Mouse (Mus musculus): Measurements from ENCODE around the gene Lhpp. TPM values are rescaled to one million over a fixed set of nuclear protein-coding genes. Genes with fewer than 3 reads are reported as not detected.
A peak's percentile ranks its signal among the peaks of the same experiment; 100 is the strongest.

The Lhpp gene
- polyA plus RNA-seq, 1 experiment, result 6.5 TPM

DNA sequence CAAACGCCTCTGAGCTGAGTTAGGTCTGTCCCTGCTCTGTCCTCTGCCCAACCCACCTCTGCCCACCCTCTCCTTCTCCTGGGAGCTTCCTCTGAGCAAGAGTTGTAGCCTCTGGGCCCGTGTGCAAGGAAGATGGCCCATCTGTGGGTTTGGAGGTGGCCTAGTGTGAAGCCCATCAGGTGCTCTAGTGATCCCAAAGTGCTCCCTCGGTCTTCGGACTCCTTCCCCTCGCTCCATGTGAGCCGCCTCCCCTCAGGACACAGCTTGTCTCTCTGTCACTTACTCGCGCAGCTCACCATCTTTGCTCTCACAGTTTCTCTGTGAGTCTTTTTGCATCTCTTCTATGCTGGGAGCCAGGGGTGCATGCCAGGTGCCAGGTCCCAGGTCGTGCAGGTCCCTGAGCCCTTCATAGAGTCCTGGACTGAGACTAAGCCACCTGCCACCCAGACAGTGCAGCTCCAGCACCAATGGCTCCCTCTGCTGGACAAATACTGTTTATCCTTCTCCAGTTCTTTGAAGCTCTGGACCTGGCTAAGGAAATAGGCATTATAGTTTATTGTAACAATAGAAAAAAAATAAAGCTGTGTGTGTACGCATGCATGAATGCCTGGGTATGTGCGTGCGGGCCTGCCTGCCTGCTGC is 28.1 kb downstream of the Lhpp start:
- Histone ChIP-seq H3K4me3 (ENCODE audit: insufficient read depth, low read length) (no peak overlapping the region), H3K4me1 (ENCODE audit: control insufficient read depth, insufficient read depth, low read length) (no peaks in the 10 kb centered on the region), H3K27ac (ENCODE audit: insufficient read depth, low read length) (no peak overlapping the region)
- TF ChIP-seq CTCF (IDR thresholded peaks at IDR 0.05; ENCODE audit: borderline replicate concordance, insufficient read depth, low read length), result peak; percentile 73
- no peak for TF ChIP-seq POLR2A (IDR thresholded peaks at IDR 0.05; ENCODE audit: low read depth, low read length)

GRCm38 (mm10) chr7:132640946-132641345 is 30.5 kb downstream of the Lhpp start:
- H3K27ac ChIP-seq (ENCODE audit: insufficient read depth, low read length), result no peak overlapping the region
- TF ChIP-seq CTCF (IDR thresholded peaks at IDR 0.05; ENCODE audit: borderline replicate concordance, insufficient read depth, low read length) (no peak), POLR2A (IDR thresholded peaks at IDR 0.05; ENCODE audit: low read depth, low read length) (no peak)
- no peaks in the 10 kb centered on the region for H3K4me1 ChIP-seq (ENCODE audit: control insufficient read depth, insufficient read depth, low read length)
- no peak overlapping the region for H3K4me3 ChIP-seq (ENCODE audit: insufficient read depth, low read length)

DNA sequence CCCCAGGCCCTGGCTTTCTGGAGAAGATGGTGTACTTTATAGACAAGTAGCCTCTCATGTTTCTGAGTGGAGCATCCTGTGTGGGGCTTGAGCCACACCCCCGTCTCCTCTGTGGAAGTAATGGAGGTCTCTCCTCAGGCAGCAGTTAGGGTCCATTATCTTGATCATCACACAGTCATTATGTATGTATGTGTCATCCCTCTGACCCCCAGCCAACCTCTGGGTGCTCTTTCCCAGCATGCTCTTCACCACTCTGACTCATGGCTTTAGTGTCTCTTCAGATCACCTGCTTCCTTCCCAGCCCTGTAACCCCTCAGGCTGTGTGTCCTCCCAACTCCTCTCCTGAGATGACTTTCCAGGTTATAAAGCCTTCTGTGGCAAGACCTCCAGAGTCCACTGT is 31.2 kb downstream of the Lhpp start:
- H3K27ac ChIP-seq (ENCODE audit: insufficient read depth, low read length), result no peak overlapping the region
- H3K4me3 ChIP-seq (ENCODE audit: insufficient read depth, low read length), result no peak overlapping the region
- H3K4me1 ChIP-seq (ENCODE audit: control insufficient read depth, insufficient read depth, low read length), result no peaks in the 10 kb centered on the region
- no peak for TF ChIP-seq POLR2A (IDR thresholded peaks at IDR 0.05; ENCODE audit: low read depth, low read length)
- no peak for TF ChIP-seq CTCF (IDR thresholded peaks at IDR 0.05; ENCODE audit: borderline replicate concordance, insufficient read depth, low read length)

GRCm38 (mm10) chr7:132644605-132645279 is 34.3 kb downstream of the Lhpp start:
- no peak overlapping the region for H3K4me3 ChIP-seq (ENCODE audit: insufficient read depth, low read length)
- TF ChIP-seq POLR2A (IDR thresholded peaks at IDR 0.05; ENCODE audit: low read depth, low read length), result no peak
- no peak for TF ChIP-seq CTCF (IDR thresholded peaks at IDR 0.05; ENCODE audit: borderline replicate concordance, insufficient read depth, low read length)
- no peak overlapping the region for H3K27ac ChIP-seq (ENCODE audit: insufficient read depth, low read length)
- no peaks in the 10 kb centered on the region for H3K4me1 ChIP-seq (ENCODE audit: control insufficient read depth, insufficient read depth, low read length)

DNA sequence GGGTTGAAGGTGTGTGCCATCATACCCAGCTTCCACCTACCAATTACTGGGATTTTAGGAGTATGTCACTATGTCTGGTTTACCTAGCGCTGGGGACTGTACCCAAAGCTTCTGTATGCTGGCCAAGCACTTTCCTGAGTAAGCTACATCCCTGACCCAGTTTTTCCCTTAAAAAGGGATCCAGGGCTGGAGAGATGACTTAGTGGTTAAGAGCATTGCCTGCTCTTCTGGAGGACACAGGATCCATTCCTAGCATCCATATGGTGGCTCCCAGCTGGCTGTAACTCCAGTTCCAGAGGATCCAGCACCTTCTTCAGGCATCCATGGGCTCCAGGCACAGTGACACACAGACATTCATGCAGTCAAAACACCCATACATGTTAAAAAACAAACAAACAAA is 36.1 kb downstream of the Lhpp start:
- TF ChIP-seq POLR2A (IDR thresholded peaks at IDR 0.05; ENCODE audit: low read depth, low read length), result no peak
- no peak overlapping the region for H3K4me3 ChIP-seq (ENCODE audit: insufficient read depth, low read length)

GRCm38 (mm10) chr7:132654412-132654811 is 44.0 kb downstream of the Lhpp start:
- no peak overlapping the region for H3K27ac ChIP-seq (ENCODE audit: insufficient read depth, low read length)
- TF ChIP-seq CTCF (IDR thresholded peaks at IDR 0.05; ENCODE audit: borderline replicate concordance, insufficient read depth, low read length), result no peak
- no peak for TF ChIP-seq POLR2A (IDR thresholded peaks at IDR 0.05; ENCODE audit: low read depth, low read length)
- no peak overlapping the region for H3K4me3 ChIP-seq (ENCODE audit: insufficient read depth, low read length)
- no peaks in the 10 kb centered on the region for H3K4me1 ChIP-seq (ENCODE audit: control insufficient read depth, insufficient read depth, low read length)

More for the DNA sequence above, 36.1 kb downstream of the Lhpp start:
- Histone ChIP-seq H3K4me1 (ENCODE audit: control insufficient read depth, insufficient read depth, low read length) (no peaks in the 10 kb centered on the region), H3K27ac (ENCODE audit: insufficient read depth, low read length) (no peak overlapping the region)

GRCm38 (mm10) chr7:132656075-132656474 is 45.6 kb downstream of the Lhpp start:
- Histone ChIP-seq H3K4me3 (ENCODE audit: insufficient read depth, low read length) (no peak overlapping the region), H3K27ac (ENCODE audit: insufficient read depth, low read length) (no peak overlapping the region), H3K4me1 (ENCODE audit: control insufficient read depth, insufficient read depth, low read length) (no peaks in the 10 kb centered on the region)
- TF ChIP-seq CTCF (IDR thresholded peaks at IDR 0.05; ENCODE audit: borderline replicate concordance, insufficient read depth, low read length), result peak; percentile 91
- no peak for TF ChIP-seq POLR2A (IDR thresholded peaks at IDR 0.05; ENCODE audit: low read depth, low read length)

DNA sequence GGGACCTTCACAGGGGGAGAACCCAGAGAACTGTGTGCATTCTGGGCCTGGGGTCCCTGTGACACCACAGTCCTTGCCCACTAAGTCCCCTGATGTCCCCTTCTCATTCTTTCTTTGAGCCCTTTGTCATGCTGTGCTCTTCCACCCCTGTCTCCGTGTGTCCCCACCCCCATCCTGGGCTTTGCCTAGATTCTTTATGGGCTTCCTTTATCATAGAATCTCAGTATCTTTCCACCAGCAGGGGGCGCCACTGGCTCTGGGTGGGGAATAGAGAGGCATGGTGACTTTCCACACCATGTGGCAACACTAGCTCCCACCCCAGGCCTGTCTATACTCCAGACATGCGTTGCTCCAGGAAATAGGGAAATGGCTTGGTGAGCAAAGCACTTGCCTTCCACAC is 46.1 kb downstream of the Lhpp start:
- H3K4me1 ChIP-seq (ENCODE audit: control insufficient read depth, insufficient read depth, low read length), result no peaks in the 10 kb centered on the region
- no peak overlapping the region for H3K27ac ChIP-seq (ENCODE audit: insufficient read depth, low read length)
- no peak overlapping the region for H3K4me3 ChIP-seq (ENCODE audit: insufficient read depth, low read length)
- TF ChIP-seq CTCF (IDR thresholded peaks at IDR 0.05; ENCODE audit: borderline replicate concordance, insufficient read depth, low read length), result 0 out of 2 replicates have a peak, but pooled peaks have one; percentile 32
- no peak for TF ChIP-seq POLR2A (IDR thresholded peaks at IDR 0.05; ENCODE audit: low read depth, low read length)

DNA sequence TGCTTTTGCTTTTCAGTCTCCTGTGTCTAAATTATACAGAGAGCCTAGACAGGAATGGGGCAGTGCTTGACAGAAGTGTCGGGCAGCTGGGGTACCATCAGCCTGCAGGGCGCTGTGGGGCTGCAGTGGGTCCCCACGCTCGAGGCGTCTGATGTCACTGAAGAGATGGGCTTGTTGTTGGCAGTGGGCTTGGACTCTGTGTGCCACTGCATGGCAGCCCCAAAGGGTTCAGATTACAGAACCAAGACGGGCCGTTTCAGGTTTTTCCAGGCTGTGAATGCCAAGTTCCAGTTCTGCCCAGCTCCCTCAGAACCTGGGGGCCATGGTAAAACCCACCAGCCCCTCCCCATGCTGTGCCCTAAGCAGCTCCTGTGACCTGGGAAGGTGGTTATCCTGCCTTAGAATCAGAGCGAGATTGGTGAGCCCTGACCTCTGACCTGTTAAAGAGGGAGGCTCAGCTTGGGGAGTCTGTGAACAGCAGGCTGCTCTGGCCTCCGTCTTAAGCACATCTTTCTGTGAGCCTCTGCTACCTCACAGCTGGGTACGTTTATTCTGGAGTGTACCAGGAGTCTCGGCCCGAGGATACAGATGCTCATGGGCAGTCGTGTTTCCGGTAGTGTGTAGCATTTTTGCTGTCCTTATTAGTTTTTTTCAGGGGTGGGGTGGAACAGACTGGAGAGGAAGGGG is 47.1 kb downstream of the Lhpp start:
- H3K4me1 ChIP-seq (ENCODE audit: control insufficient read depth, insufficient read depth, low read length), result no peaks in the 10 kb centered on the region
- H3K27ac ChIP-seq (ENCODE audit: insufficient read depth, low read length), result no peak overlapping the region

GRCm38 (mm10) chr7:132658058-132658450 is 47.6 kb downstream of the Lhpp start:
- no peaks in the 10 kb centered on the region for H3K4me1 ChIP-seq (ENCODE audit: control insufficient read depth, insufficient read depth, low read length)
- no peak overlapping the region for H3K4me3 ChIP-seq (ENCODE audit: insufficient read depth, low read length)
- TF ChIP-seq CTCF (IDR thresholded peaks at IDR 0.05; ENCODE audit: borderline replicate concordance, insufficient read depth, low read length) (no peak), POLR2A (IDR thresholded peaks at IDR 0.05; ENCODE audit: low read depth, low read length) (no peak)
- H3K27ac ChIP-seq (ENCODE audit: insufficient read depth, low read length), result no peak overlapping the region; the same call in 1 of the 2 replicates

More for the DNA sequence above, 47.1 kb downstream of the Lhpp start:
- no peak overlapping the region for H3K4me3 ChIP-seq (ENCODE audit: insufficient read depth, low read length)
- TF ChIP-seq POLR2A (IDR thresholded peaks at IDR 0.05; ENCODE audit: low read depth, low read length), result no peak
- no peak for TF ChIP-seq CTCF (IDR thresholded peaks at IDR 0.05; ENCODE audit: borderline replicate concordance, insufficient read depth, low read length)
